Mouse (Mus musculus) CH12.LX (cell line): ENCODE data around the gene Mamdc2. TPM values are rescaled to one million over a fixed set of nuclear protein-coding genes. Genes with fewer than 3 reads are reported as not detected.

ENCODE experiments used
- DNase-seq: peaks from one replicate; pipeline ENCODE4 v3.0.0-alpha.2; 2013; ENCODE audit errors: extremely low read depth
- H3K27ac ChIP-seq: 2 replicates; pipeline ENCODE4 v1.5.1; 2012; ENCODE audit warnings: low read depth, mild to moderate bottlenecking, control low read depth, moderate library complexity; ENCODE audit not compliant: insufficient read depth
- H3K27me3 ChIP-seq: replicated peaks from 2 replicates; pipeline ENCODE3; 2012; ENCODE audit warnings: inconsistent platforms
- H3K36me3 ChIP-seq, 2 experiments: replicated peaks in 1 of 2; 2 replicates each; pipeline versions ENCODE3 to v1.6.1; 2012; ENCODE audit warnings: inconsistent platforms in 1 of 2, low read length in 1 of 2, mild to moderate bottlenecking in 1 of 2, mixed read lengths in 1 of 2, moderate library complexity in 1 of 2; ENCODE audit not compliant: control insufficient read depth in 1 of 2, insufficient read depth in 1 of 2
- H3K4me1 ChIP-seq, 2 experiments: 2 replicates each; pipeline ENCODE4 v1.6.1; 2012; ENCODE audit warnings: inconsistent platforms in 1 of 2, moderate library complexity in 1 of 2; ENCODE audit not compliant: insufficient read depth in 2 of 2, control insufficient read depth in 1 of 2
- H3K4me2 ChIP-seq: 2 replicates; pipeline ENCODE4 v1.6.1; 2012; ENCODE audit warnings: low read depth, mild to moderate bottlenecking, control low read depth; ENCODE audit not compliant: poor library complexity, insufficient read depth, severe bottlenecking
- H3K4me3 ChIP-seq, 3 experiments: fragments of 150-350 bp in 1 of 3; sonication (generic) in 1 of 3; replicated peaks in 1 of 3; 2 replicates each; pipeline versions ENCODE3 to v1.5.1; 2011 to 2012; ENCODE audit warnings: low read depth in 2 of 3, low read length in 2 of 3, mild to moderate bottlenecking in 2 of 3, moderate library complexity in 2 of 3, control low read depth in 1 of 3, improper control_type of control experiment in 1 of 3, inconsistent platforms in 1 of 3, mixed read lengths in 1 of 3; ENCODE audit not compliant: poor library complexity in 1 of 3
- H3K79me2 ChIP-seq: replicated peaks from 2 replicates; pipeline ENCODE4 v1.6.1; 2012; ENCODE audit warnings: mild to moderate bottlenecking, moderate library complexity; ENCODE audit not compliant: control insufficient read depth, poor library complexity, insufficient read depth, severe bottlenecking; ENCODE audit errors: extremely low read depth
- H3K9ac ChIP-seq: 2 replicates; pipeline ENCODE4 v1.6.1; 2012; ENCODE audit warnings: low read depth, mild to moderate bottlenecking, control low read depth, moderate library complexity; ENCODE audit not compliant: insufficient read depth
- H3K9me3 ChIP-seq: replicated peaks from 2 replicates; pipeline ENCODE3; 2012; ENCODE audit warnings: low read length, inconsistent platforms, mixed read lengths
- BHLHE40 ChIP-seq: IDR thresholded peaks from 2 replicates; pipeline ENCODE4 v1.6.1; 2011; ENCODE audit warnings: mild to moderate bottlenecking, low read depth, low read length, improper control_type of control experiment
- CHD1 ChIP-seq: IDR thresholded peaks from 2 replicates; pipeline ENCODE4 v1.6.1; 2012; ENCODE audit warnings: low read depth, low read length, improper control_type of control experiment, inconsistent platforms
- E2F4 ChIP-seq: IDR thresholded peaks from 2 replicates; pipeline ENCODE4 v1.6.1; 2011; ENCODE audit warnings: low read depth, low read length, improper control_type of control experiment; ENCODE audit not compliant: insufficient replicate concordance
- ELF1 ChIP-seq: IDR thresholded peaks from 2 replicates; pipeline ENCODE4 v1.6.1; 2014; ENCODE audit warnings: low read depth, mild to moderate bottlenecking, inconsistent platforms, low read length, improper control_type of control experiment
- HCFC1 ChIP-seq: IDR thresholded peaks from 2 replicates; pipeline ENCODE4 v1.6.1; 2012; ENCODE audit warnings: low read depth, mild to moderate bottlenecking, inconsistent platforms, low read length, improper control_type of control experiment
- JUN ChIP-seq: IDR thresholded peaks from 2 replicates; pipeline ENCODE4 v1.6.1; 2011; ENCODE audit warnings: low read depth, mild to moderate bottlenecking, low read length, improper control_type of control experiment, moderate library complexity; ENCODE audit not compliant: insufficient read depth
- KAT2A ChIP-seq: IDR thresholded peaks from 2 replicates; pipeline ENCODE4 v1.6.1; 2012; ENCODE audit warnings: low read length, improper control_type of control experiment, inconsistent platforms; ENCODE audit not compliant: insufficient replicate concordance
- NRF1 ChIP-seq: IDR thresholded peaks from 2 replicates; pipeline ENCODE4 v1.6.1; 2014; ENCODE audit warnings: low read depth, mild to moderate bottlenecking, inconsistent platforms, low read length, improper control_type of control experiment, moderate library complexity
- POLR2AphosphoS2 ChIP-seq: IDR thresholded peaks from 2 replicates; pipeline ENCODE4 v1.6.1; 2011; ENCODE audit warnings: low read depth, low read length, improper control_type of control experiment
- SIN3A ChIP-seq: IDR thresholded peaks from 2 replicates; pipeline ENCODE4 v1.6.1; 2012; ENCODE audit warnings: low read length, improper control_type of control experiment, inconsistent platforms
- USF1 ChIP-seq: IDR thresholded peaks from 2 replicates; pipeline ENCODE4 v1.6.1; 2014; ENCODE audit warnings: low read depth, mild to moderate bottlenecking, inconsistent platforms, low read length, improper control_type of control experiment
- dilution Hi-C: fragments of 300-500 bp; cut with MboI; formaldehyde crosslinking; loops from 2 replicates; pipeline ENCODE4 v1.14.3; 2020; ENCODE audit warnings: low sequenced_read_pairs; ENCODE audit not compliant: extremely low pct_unique_long_range_greater_than_20kb, extremely low pct_ligation_motif_present
- in situ Hi-C: fragments of 300-500 bp; cut with MboI; formaldehyde crosslinking; loops from 3 replicates; pipeline ENCODE4 v1.14.3; 2019; ENCODE audit warnings: low sequenced_read_pairs, low pct_ligation_motif_present, low pct_unique_long_range_greater_than_20kb, mixed read lengths
- polyA plus RNA-seq: library from polyadenylated mRNA; unstranded; fragments of >175 nt; gene quantifications from 2 replicates; pipeline ENCODE4 v1.2.1, GENCODE M21; 2012; ENCODE audit warnings: low read depth; ENCODE audit not compliant: insufficient read length
- total RNA-seq, 2 experiments: library from RNA; depleted of rRNA; stranded (reverse); fragments of 300-350 nt in 1 of 2; fragments of >200 nt in 1 of 2; gene quantifications; 2 replicates each; pipeline ENCODE4 v1.2.3; 2012 to 2014

The Mamdc2 gene
- total and polyA plus RNA-seq, 3 experiments, result 0.08 to 0.67 (median 0.17) TPM

- dilution Hi-C loops (no loop called here), in situ Hi-C loops (no loop called here)
Observed at GRCm38 (mm10) chr19:23330842-23331241, 117.4 kb downstream of the Mamdc2 start.

DNA sequence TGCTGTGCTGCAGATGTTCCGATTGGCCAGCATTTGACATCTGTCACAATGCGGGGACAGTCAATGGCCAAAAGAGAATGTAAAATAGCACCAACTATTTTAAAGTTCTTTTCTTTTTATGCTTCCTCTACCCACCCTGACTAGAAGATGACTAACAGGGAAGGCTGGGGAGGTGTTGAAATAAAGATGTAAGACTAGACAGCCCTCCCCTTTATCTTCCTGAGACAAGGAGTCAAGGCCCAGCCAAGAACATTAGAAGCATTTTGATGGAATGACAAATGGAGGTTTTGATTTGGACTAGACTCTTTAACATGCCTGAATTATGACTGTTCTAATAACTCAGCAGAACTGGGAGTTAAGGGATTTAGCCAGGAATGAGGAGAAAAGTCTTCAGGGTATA is 118.9 kb downstream of the Mamdc2 start:
- H3K79me2 ChIP-seq, result no peaks in the 10 kb centered on the region
- peaks cover 2 to 18% of the 10 kb centered on the region in 2 experiments; a peak in 3 of 4 replicates for H3K4me1 ChIP-seq
- H3K4me2 ChIP-seq, result no peak overlapping the region
- no peaks in the 10 kb centered on the region for H3K9me3 ChIP-seq
- no peaks in the 10 kb centered on the region for H3K36me3 ChIP-seq
- no peak overlapping the region for H3K27ac ChIP-seq
- TF ChIP-seq NRF1, result no peak
- no peak for TF ChIP-seq E2F4
- no peak for TF ChIP-seq JUN
- no peak for TF ChIP-seq BHLHE40
- in situ Hi-C loops, result no loop called here
- H3K4me3 ChIP-seq, result no peak overlapping the region
- DNase-seq, result no peak
- no peaks in the 10 kb centered on the region for H3K27me3 ChIP-seq
- dilution Hi-C loops, result no loop called here
- H3K9ac ChIP-seq, result no peak overlapping the region

More at GRCm38 (mm10) chr19:23330842-23331241, 117.4 kb downstream of the Mamdc2 start:
- Histone ChIP-seq H3K4me2 (no peak overlapping the region), H3K27ac (no peak overlapping the region), H3K4me3 (no peak overlapping the region), H3K9ac (no peak overlapping the region), H3K79me2 (no peaks in the 10 kb centered on the region), H3K27me3 (no peaks in the 10 kb centered on the region), H3K36me3 (no peaks in the 10 kb centered on the region), H3K4me1 (peaks cover 2 to 18% of the 10 kb centered on the region in 2 experiments; a peak in 3 of 4 replicates), H3K9me3 (no peaks in the 10 kb centered on the region)
- no peak for DNase-seq
- no peak for TF ChIP-seq POLR2AphosphoS2
- no peak for TF ChIP-seq KAT2A
- TF ChIP-seq NRF1, result no peak
- no peak for TF ChIP-seq HCFC1
- no peak for TF ChIP-seq ELF1

DNA sequence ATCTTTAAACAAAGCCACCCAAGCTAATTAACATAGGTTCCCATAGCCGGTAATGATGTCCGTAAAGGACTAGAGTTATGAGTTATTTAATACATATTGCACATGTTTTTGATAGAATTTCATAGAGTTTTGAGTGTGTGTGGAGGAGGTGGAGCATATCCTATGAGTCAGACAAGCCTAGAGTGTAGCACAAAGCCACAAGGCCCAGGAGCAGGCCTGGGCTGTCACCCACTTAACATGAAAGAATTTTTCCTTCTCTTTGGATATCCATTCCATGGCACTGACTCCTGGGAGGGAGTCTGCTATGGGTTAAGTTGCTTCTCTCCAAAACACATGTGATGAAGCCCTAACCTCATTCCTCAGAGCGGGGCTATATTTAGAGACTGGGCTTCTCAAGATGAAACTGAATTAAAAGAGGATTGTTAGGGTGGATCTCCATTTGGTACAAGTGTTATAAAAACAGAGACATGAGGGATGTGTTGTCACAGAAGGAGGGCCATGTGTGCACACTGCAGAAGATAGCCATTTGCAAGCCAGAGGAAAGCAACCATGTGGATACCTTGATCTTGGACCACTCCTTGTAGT is 121.1 kb downstream of the Mamdc2 start:
- dilution Hi-C loops, result no loop called here
- H3K4me1 ChIP-seq, result peaks cover 5 to 34% of the 10 kb centered on the region in 2 experiments

More for the DNA sequence above, 121.1 kb downstream of the Mamdc2 start:
- H3K27ac ChIP-seq, result no peak overlapping the region
- in situ Hi-C loops, result no loop called here
- TF ChIP-seq SIN3A (no peak), CHD1 (no peak), USF1 (no peak)
- no peak overlapping the region for H3K4me3 ChIP-seq
- no peaks in the 10 kb centered on the region for H3K27me3 ChIP-seq
- H3K36me3 ChIP-seq, result no peaks in the 10 kb centered on the region
- H3K9ac ChIP-seq, result no peak overlapping the region
- H3K9me3 ChIP-seq, result no peaks in the 10 kb centered on the region
- no peak for DNase-seq
- H3K4me2 ChIP-seq, result no peak overlapping the region
- no peaks in the 10 kb centered on the region for H3K79me2 ChIP-seq
